Mouse (Mus musculus): ENCODE data around the gene Ccdc82. TPM values are rescaled to one million over a fixed set of nuclear protein-coding genes. Genes with fewer than 3 reads are reported as not detected.
A peak's percentile ranks its signal among the peaks of the same experiment; 100 is the strongest.

Ccdc82 gene
- 5.9 and 6.8 TPM in 2 replicates for polyA plus RNA-seq (2015; fragmentation: Nextera tagmentation; extraction: Ambion mirVana)

DNA sequence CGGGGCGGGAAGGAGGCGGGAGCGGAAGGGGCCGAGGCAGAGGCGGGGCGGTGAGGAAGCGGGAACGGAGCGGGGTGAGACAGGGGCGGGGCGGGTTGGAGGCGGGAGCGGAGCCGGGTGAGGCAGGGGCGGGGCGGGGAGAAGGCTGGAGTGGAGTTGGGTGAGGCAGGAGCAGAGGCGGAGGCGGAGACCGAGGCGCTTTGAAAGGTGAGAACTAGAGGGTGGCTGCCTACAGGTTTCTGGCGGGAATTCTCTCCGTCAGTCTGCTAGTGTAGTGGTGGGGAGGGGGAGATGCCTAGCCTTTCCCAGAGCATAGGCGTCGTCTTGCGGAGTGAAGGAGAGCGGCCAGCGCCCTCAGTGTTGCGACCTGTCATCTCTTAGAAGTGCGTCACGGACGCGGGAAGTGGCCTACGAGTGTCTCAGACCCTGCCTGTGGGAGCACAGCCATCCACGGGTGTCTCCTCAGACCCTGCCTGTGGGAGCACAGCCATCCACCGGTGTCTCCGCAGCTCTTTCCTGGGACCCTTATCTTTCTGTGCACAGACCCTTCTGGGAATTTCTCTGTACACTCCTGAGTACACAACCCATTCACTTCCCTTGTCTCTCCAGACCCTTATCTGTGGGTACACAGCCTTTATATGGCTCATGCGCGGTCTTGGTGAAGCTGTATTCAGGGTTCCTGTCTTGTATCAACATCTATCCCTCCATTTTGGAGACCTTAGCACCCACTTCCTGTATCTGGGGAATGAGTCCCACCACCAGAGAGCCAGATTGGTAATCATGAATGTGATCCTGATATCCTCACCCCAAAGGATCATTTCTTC, at the start of gene Ccdc82:
TSS of gene Ccdc82 (plus strand) at position 141 of the 824 bp plus-strand sequence.
- 0 out of 2 replicates have a peak, but pooled peaks cover 4% of the 10 kb centered on the region for H3K9me3 ChIP-seq
- ATAC-seq (ENCODE audit: low FRiP score, low read depth) = peak; percentile 99
- 5% methylated on average over 22 of the region's 39 CpGs for WGBS
- peak within 1 kb of the TSS; percentile 79 for H3K4me2 ChIP-seq (replicated peaks)
- peak within 1 kb of the TSS; percentile 73 for H3K9ac ChIP-seq
- peak within 1 kb of the TSS; percentile 85; the same call in 1 of the 2 replicates for H3K27ac ChIP-seq
- H3K27me3 ChIP-seq = no peaks in the 10 kb centered on the region
- H3K36me3 ChIP-seq = peaks cover 4% of the 10 kb centered on the region; the same call in 1 of the 2 replicates
- H3K4me1 ChIP-seq = peaks cover 20% of the 10 kb centered on the region
- peak within 1 kb of the TSS; percentile 55 for H3K4me3 ChIP-seq

DNA sequence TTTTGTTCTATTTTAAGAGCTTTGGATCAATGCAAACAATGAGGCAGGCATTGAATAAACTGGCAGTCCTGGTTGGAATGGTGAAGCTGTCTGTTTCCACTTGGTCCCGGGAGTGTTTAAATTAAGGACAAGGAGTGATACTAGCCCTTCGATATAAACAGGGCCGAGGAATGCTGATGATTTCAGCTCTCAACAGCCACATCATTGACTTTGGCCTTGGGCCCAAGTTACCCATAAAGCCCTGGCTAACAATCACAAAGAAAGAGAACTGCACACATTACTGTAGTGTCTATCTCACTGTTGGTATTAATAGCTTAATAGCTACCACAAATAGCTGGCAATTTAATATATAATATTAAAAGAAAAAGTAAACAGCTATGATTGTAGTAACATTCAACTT, 46.7 kb upstream of the Ccdc82 start:
- H3K4me1 ChIP-seq = no peaks in the 10 kb centered on the region
- no peak overlapping the region for H3K9ac ChIP-seq
- no peak overlapping the region for H3K27ac ChIP-seq
- H3K9me3 ChIP-seq = no peaks in the 10 kb centered on the region
- H3K4me3 ChIP-seq = no peak overlapping the region
- no peak for ATAC-seq (ENCODE audit: low FRiP score, low read depth)
- WGBS = 79% methylated on average over 3 of the region's 3 CpGs
- H3K36me3 ChIP-seq = no peaks in the 10 kb centered on the region
- no peak overlapping the region for H3K4me2 ChIP-seq (replicated peaks)
- H3K27me3 ChIP-seq = no peaks in the 10 kb centered on the region

DNA sequence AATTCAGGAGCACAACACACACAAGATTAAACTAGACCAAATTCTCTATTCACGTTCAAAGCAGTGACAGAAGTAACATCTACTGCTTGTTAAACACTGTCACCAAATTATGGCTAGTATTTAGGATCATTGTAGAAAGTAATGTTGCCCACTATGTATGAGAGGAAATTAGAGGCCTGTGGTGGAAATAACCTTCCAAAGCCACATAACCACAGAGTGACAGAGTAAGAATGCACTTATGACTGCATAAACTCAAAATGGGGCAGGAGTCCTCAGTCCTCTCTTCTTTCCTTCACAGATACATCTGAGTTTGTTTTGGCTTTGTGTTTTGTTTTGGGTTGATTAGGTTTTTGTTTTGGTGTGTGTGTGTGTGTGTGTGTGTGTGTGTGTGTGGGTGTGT, 43.6 kb upstream of the Ccdc82 start:
- ATAC-seq (ENCODE audit: low FRiP score, low read depth) = no peak
- H3K27me3 ChIP-seq = no peaks in the 10 kb centered on the region
- H3K4me3 ChIP-seq = no peak overlapping the region
- H3K9me3 ChIP-seq = no peaks in the 10 kb centered on the region
- H3K4me2 ChIP-seq (replicated peaks) = no peak overlapping the region
- no peak overlapping the region for H3K9ac ChIP-seq
- H3K36me3 ChIP-seq = no peaks in the 10 kb centered on the region
- no peaks in the 10 kb centered on the region for H3K4me1 ChIP-seq
- no peak overlapping the region for H3K27ac ChIP-seq
- 65% methylated on average over 1 of the region's 1 CpGs for WGBS

DNA sequence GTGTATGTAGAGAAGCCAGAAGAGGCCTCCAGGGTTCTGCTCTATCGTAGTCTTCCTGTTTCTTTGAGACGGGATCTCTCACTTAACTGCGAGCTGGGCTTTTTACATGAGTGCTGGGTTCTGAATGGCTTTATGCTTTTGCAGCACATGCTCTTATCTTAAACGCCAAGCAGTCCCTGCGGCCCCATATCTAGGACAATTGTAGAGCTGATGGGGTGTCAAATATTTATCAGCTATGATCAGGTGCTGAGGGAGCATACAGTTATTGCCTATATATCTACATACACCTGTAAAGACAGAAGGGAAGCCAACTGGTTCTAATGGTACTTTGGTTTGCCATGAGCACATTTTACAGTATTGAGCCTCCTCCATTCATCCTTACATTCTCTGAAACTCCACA, 43.1 kb upstream of the Ccdc82 start:
- Histone ChIP-seq H3K4me3 (no peak overlapping the region), H3K9me3 (no peaks in the 10 kb centered on the region), H3K36me3 (no peaks in the 10 kb centered on the region), H3K9ac (no peak overlapping the region), H3K4me1 (no peaks in the 10 kb centered on the region), H3K27ac (no peak overlapping the region), H3K4me2 (replicated peaks) (no peak overlapping the region), H3K27me3 (no peaks in the 10 kb centered on the region)
- ATAC-seq (ENCODE audit: low FRiP score, low read depth) = no peak
- 83% methylated on average over 5 of the region's 5 CpGs for WGBS

DNA sequence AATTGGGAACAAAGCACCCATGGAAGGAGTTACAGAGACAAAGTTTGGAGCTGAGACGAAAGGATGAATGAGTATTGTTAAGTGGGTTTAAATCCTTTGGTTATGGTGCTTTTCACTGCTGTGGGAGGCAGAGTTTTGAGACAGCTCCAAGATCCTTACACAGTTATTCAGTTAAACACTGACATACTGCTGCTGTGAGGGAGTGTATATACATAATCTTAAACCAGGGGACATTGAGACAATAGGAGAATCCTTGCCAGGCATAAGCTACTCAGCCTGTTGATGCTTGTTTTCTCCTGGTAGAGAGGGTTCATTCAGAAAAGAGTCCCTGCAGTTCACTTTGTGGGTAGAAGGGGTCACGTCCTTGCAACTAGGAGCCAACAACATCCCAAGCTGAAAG, 40.4 kb upstream of the Ccdc82 start:
- H3K27me3 ChIP-seq = no peaks in the 10 kb centered on the region
- no peak overlapping the region for H3K27ac ChIP-seq
- H3K4me2 ChIP-seq (replicated peaks) = no peak overlapping the region
- no peaks in the 10 kb centered on the region for H3K36me3 ChIP-seq
- ATAC-seq (ENCODE audit: low FRiP score, low read depth) = no peak
- 76% methylated on average over 2 of the region's 2 CpGs for WGBS
- no peak overlapping the region for H3K4me3 ChIP-seq
- H3K9me3 ChIP-seq = no peaks in the 10 kb centered on the region
- H3K4me1 ChIP-seq = no peaks in the 10 kb centered on the region
- no peak overlapping the region for H3K9ac ChIP-seq

DNA sequence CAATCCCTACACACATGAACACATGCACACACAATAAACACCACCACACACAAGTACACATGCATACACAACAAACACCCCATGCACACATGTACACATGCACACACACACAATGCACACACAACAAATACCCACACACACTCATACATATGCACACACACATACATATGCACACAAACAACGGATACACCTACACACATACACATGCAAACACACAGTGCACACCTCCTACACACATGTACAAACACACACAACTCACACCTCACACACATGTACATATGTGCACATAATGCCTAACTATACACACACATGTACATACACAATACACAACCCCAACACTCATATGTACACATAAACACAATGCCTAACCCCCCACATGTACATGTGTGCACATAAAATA, 20.9 kb upstream of the Ccdc82 start:
- no peak overlapping the region for H3K27ac ChIP-seq
- H3K9me3 ChIP-seq = peaks cover 9% of the 10 kb centered on the region
- H3K27me3 ChIP-seq = no peaks in the 10 kb centered on the region
- H3K4me1 ChIP-seq = peaks cover 5% of the 10 kb centered on the region
- H3K36me3 ChIP-seq = no peaks in the 10 kb centered on the region
- no peak overlapping the region for H3K4me3 ChIP-seq
- WGBS = 83% methylated on average over 1 of the region's 1 CpGs
- no peak overlapping the region for H3K4me2 ChIP-seq (replicated peaks)
- ATAC-seq (ENCODE audit: low FRiP score, low read depth) = no peak
- H3K9ac ChIP-seq = no peak overlapping the region

DNA sequence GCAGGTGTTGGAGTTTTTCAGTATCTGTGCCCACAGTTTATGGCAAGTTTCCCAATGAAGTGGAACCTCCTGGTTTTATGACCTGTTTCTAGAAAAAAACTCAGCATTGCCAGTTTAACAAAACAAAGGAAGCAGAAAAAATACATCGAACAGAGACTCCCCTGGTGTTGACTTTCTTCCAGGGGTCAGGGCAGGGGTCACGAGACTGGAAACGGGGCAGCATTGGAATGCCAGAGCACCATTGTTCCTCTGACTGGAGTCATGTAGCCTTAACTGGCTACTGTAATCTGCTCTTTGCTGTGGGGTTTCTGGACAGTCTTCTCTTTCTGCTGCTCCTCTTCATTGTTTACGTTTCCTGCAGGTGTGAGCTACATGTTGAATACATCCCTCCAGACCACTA, 16.2 kb upstream of the Ccdc82 start:
- ATAC-seq (ENCODE audit: low FRiP score, low read depth) = no peak
- Histone ChIP-seq H3K9me3 (peaks cover 9% of the 10 kb centered on the region), H3K27me3 (no peaks in the 10 kb centered on the region), H3K4me2 (replicated peaks) (no peak overlapping the region), H3K9ac (no peak overlapping the region), H3K4me1 (peaks cover 5% of the 10 kb centered on the region), H3K36me3 (no peaks in the 10 kb centered on the region), H3K4me3 (no peak overlapping the region), H3K27ac (no peak overlapping the region)
- 18% methylated on average over 4 of the region's 4 CpGs for WGBS

DNA sequence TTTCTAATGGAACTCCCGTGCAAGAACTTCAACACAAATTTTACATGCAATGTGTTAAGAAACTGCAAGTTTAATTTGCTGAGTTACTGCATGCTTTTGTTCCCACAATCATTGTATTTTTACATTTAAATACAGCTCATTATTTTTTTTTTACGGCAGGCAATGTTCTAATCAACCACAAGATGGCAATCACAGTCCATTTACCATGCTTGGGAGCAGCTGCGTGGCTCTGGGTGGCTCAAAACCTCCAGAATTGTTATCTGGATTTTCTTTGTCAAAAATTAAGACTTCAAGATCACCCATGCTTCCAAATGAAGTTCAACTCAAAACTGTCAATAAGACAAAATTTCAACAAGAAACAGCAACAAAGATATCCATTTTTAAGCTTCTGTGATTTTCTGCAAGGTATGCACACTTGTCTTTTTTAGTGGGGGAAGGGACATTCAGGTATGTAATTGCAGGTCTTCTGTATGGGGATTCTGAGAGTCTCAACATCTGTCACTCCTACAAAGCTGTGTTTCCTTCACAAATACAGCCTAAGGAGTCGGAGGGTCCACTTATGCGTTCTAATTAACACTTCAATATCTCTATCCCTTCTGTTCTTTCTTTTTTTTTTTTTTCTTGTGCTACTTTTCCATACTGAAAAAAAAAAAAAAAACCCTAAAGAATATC, 15.1 kb upstream of the Ccdc82 start:
- H3K9ac ChIP-seq = no peak overlapping the region
- H3K36me3 ChIP-seq = no peaks in the 10 kb centered on the region
- no peak overlapping the region for H3K4me2 ChIP-seq (replicated peaks)
- H3K27me3 ChIP-seq = no peaks in the 10 kb centered on the region
- WGBS = 22% methylated on average over 5 of the region's 5 CpGs
- no peak overlapping the region for H3K27ac ChIP-seq
- peaks cover 5% of the 10 kb centered on the region for H3K4me1 ChIP-seq
- peak; percentile 64; the same call in 1 of the 2 replicates for ATAC-seq (ENCODE audit: low FRiP score, low read depth)
- H3K4me3 ChIP-seq = no peak overlapping the region
- peaks cover 9% of the 10 kb centered on the region for H3K9me3 ChIP-seq

DNA sequence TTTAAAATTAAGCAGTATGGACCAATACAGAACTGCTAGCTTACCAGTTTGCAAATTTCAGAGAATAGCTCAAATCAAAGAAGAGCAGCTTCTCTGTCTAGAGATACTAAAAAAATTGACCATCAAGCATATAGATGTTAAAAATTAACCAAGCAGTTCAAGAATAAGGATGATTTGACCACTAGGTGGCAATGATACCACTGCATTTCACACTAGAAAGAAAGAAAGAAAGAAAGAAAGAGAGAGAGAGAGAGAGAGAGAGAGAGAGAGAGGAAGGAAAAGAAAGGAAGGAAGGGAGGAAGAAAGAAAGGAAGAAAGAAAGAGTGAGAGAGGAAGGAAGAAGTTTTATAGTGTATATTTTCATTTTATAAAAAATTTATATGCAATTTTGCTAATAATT, 4.4 kb upstream of the Ccdc82 start:
- no peak for ATAC-seq (ENCODE audit: low FRiP score, low read depth)
- H3K36me3 ChIP-seq = peaks cover 4% of the 10 kb centered on the region; the same call in 1 of the 2 replicates

DNA sequence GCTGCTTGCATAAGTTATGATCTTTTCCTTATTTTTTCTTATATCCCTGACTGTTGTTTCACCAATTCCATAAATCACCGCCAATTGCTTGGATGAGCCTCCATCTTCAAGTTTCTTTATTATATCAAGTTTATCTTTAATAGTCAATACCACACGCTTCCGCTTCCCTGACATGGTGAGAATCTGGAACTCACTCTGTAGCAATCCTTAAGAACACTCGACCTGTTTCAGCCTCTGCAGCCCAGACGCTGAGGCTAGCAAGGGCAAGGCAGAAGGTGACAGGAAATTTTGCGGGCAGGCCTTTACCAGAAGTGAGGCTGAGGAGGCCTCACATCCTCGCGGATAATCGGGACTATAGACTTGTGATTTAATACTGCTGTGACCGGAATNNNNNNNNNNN, 1.3 kb upstream of the Ccdc82 start, which contains the start of gene Jrkl:
TSS of gene Jrkl (minus strand) at position 349 of the 400 bp plus-strand sequence.
- Histone ChIP-seq H3K9me3 (0 out of 2 replicates have a peak, but pooled peaks cover 4% of the 10 kb centered on the region), H3K27ac (peak within 1 kb of the TSS; percentile 69; the same call in 1 of the 2 replicates), H3K27me3 (no peaks in the 10 kb centered on the region), H3K9ac (peak within 1 kb of the TSS; percentile 72), H3K4me1 (peaks cover 20% of the 10 kb centered on the region), H3K4me2 (replicated peaks) (peak within 1 kb of the TSS; percentile 60), H3K4me3 (peak within 1 kb of the TSS; percentile 54), H3K36me3 (peaks cover 4% of the 10 kb centered on the region; the same call in 1 of the 2 replicates)
- WGBS = 7% methylated on average over 10 of the region's 10 CpGs
- no peak for ATAC-seq (ENCODE audit: low FRiP score, low read depth)

More for the DNA sequence above, 4.4 kb upstream of the Ccdc82 start:
- Histone ChIP-seq H3K4me2 (replicated peaks) (no peak overlapping the region), H3K27ac (no peak overlapping the region), H3K4me1 (peaks cover 16% of the 10 kb centered on the region), H3K27me3 (no peaks in the 10 kb centered on the region), H3K9me3 (peaks cover 4% of the 10 kb centered on the region; the same call in 1 of the 2 replicates), H3K9ac (no peak overlapping the region), H3K4me3 (no peak overlapping the region)

DNA sequence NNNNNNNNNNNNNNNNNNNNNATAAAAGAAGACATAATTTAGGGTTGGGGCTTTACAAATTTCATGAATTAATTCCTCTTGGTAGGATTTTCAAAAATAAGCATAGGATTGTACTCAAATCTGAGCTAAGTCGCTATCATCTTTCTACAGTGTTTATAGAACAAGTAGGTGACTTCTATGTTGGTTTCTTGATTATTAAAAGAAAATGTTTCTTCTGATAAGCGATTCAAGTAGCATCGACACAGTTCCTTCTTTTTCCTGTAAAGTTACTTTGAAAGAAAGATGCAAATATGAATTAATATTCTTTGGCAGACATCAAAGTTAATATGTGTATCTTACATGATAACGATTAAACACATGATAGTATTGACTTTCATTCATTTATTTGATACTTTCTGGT, 1.3 kb downstream of the Ccdc82 start:
- Histone ChIP-seq H3K36me3 (peaks cover 4% of the 10 kb centered on the region; the same call in 1 of the 2 replicates), H3K27ac (no peak overlapping the region), H3K4me3 (no peak overlapping the region), H3K9ac (no peak overlapping the region), H3K4me2 (replicated peaks) (no peak overlapping the region), H3K4me1 (peaks cover 20% of the 10 kb centered on the region), H3K9me3 (0 out of 2 replicates have a peak, but pooled peaks cover 4% of the 10 kb centered on the region), H3K27me3 (no peaks in the 10 kb centered on the region)
- no peak for ATAC-seq (ENCODE audit: low FRiP score, low read depth)
- WGBS = 96% methylated on average over 4 of the region's 4 CpGs

DNA sequence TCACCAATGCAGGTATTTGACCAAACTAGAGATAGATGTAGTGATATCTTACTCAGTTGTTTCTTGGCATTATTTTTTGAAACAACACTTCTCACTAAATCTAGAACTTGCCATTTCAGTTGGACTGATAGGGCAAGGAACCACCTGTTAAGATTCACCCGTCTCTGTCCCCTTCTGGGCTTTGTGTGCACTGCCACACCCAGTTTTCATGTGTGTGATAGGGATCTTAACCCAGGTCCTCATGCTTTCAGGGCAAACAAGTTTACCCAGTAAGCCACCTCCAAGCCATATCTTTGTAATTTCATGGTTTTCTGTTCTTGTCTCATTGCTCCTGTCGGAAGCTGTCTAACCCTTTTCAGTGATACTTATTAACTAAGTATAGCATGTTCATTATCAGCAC, 4.5 kb downstream of the Ccdc82 start:
- no peak for ATAC-seq (ENCODE audit: low FRiP score, low read depth)
- Histone ChIP-seq H3K36me3 (no peaks in the 10 kb centered on the region), H3K9me3 (no peaks in the 10 kb centered on the region), H3K9ac (no peak overlapping the region), H3K4me3 (no peak overlapping the region), H3K4me2 (replicated peaks) (no peak overlapping the region), H3K27me3 (no peaks in the 10 kb centered on the region), H3K27ac (no peak overlapping the region), H3K4me1 (peaks cover 6% of the 10 kb centered on the region; the same call in 1 of the 2 replicates)
- 79% methylated on average over 2 of the region's 2 CpGs for WGBS

All from limb, embryonic 13.5 days (tissue).